Comparison of ENCODE assay signal across 8 mouse cellular contexts in the genomic region with DNA sequence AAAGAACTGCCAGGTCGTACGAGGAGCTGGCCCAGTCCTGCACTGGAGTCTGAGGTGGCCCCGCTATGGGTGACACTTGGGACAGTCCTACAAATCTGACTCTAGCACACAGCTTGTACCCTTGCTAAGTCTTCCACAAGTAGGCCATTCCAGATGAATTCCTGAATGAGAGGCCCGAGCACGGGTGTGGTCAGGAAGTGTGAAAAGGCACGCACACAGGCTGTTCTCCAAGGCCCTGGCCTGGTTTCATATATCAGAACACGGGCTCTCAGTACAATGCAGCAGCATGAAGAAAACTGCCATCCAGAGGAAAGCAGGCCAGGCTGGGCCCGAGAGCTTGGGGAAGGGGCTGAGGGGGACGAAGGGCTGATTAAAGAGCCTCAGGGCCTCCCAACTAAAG. TPM values are rescaled to one million over a fixed set of nuclear protein-coding genes. Genes with fewer than 3 reads are reported as not detected.
DNase-seq lines count a peak whose midpoint lies in the region; ATAC-seq and TF ChIP-seq lines count a peak whose summit lies in the region.

No protein-coding gene starts in this region.

- 0 out of 2 replicates have a peak overlapping the region, but pooled peaks have one; percentile 1 for H3K27ac ChIP-seq in brown adipose tissue, adult 24 weeks (replicated peaks; ENCODE audit: low read depth, low read length)
- peak overlapping the region; percentile 63; the same call in 1 of the 2 replicates for H3K27ac ChIP-seq in hindbrain, postnatal 0 days
- H3K27ac ChIP-seq in lung, embryonic 15.5 days: peak overlapping the region; percentile 78

- WGBS in hindbrain, postnatal 0 days: 45% methylated on average over 9 of the region's 9 CpGs
- 33% methylated on average over 9 of the region's 9 CpGs for WGBS in lung, embryonic 15.5 days

- no peaks in the 10 kb centered on the region for H3K9me3 ChIP-seq in hindbrain, postnatal 0 days (ENCODE audit: low read length)
- no peaks in the 10 kb centered on the region for H3K9me3 ChIP-seq in lung, embryonic 15.5 days

- H3K9ac ChIP-seq in hindbrain, postnatal 0 days (replicated peaks; ENCODE audit: low read length): no peak overlapping the region
- no peak overlapping the region for H3K9ac ChIP-seq in lung, embryonic 15.5 days

- no peaks in the 10 kb centered on the region for H3K27me3 ChIP-seq in hindbrain, postnatal 0 days (ENCODE audit: insufficient read depth, low read length)
- no peaks in the 10 kb centered on the region for H3K27me3 ChIP-seq in lung, embryonic 15.5 days

- H3K36me3 ChIP-seq in hindbrain, postnatal 0 days (ENCODE audit: insufficient read depth, low read length): no peaks in the 10 kb centered on the region
- H3K36me3 ChIP-seq in lung, embryonic 15.5 days: peaks cover 5% of the 10 kb centered on the region; the same call in 1 of the 2 replicates

- no peak for ATAC-seq in hindbrain, postnatal 0 days
- ATAC-seq in lung, embryonic 15.5 days (ENCODE audit: borderline replicate concordance, extremely low read depth, low FRiP score, low TSS enrichment): peak; percentile 40

- no peak overlapping the region for H3K4me2 ChIP-seq in hindbrain, postnatal 0 days (ENCODE audit: low read depth, low read length)
- no peak overlapping the region for H3K4me2 ChIP-seq in lung, embryonic 15.5 days

- H3K4me3 ChIP-seq in brown adipose tissue, adult 24 weeks (ENCODE audit: insufficient read depth, low read depth, low read length): no peak overlapping the region
- H3K4me3 ChIP-seq in hindbrain, postnatal 0 days (ENCODE audit: low read length): no peak overlapping the region
- no peak overlapping the region for H3K4me3 ChIP-seq in lung, embryonic 15.5 days

- no peak for TF ChIP-seq CTCF in hindbrain, postnatal 0 days (IDR thresholded peaks at IDR 0.05; ENCODE audit: low read depth)

- peak; percentile 49 for DNase-seq in adrenal gland, postnatal 14 days
- no peak for DNase-seq in adrenal gland, postnatal 4 days (ENCODE audit: low spot score in 2 of 2)
- no peak for DNase-seq in hindbrain, postnatal 0 days (ENCODE audit: low spot score)
- DNase-seq in spleen, adult 18-20 months: no peak
- DNase-seq in right cerebral cortex, postnatal 10 days (ENCODE audit: low spot score in 2 of 2): no peak
- DNase-seq in thymus, postnatal 36 days: no peak

- peaks cover 29% of the 10 kb centered on the region for H3K4me1 ChIP-seq in brown adipose tissue, adult 24 weeks (ENCODE audit: control insufficient read depth, insufficient read depth, insufficient read length, low read length)
- peaks cover 35% of the 10 kb centered on the region for H3K4me1 ChIP-seq in hindbrain, postnatal 0 days (ENCODE audit: insufficient read depth, low read length)
- peaks cover 66% of the 10 kb centered on the region for H3K4me1 ChIP-seq in lung, embryonic 15.5 days

RNA-seq across cellular contexts. Expression of a gene that starts 20.8 kb away (rescaled TPM):
- total RNA-seq in adrenal gland, postnatal 14 days (2021): 126 and 140 TPM in 2 replicates
- 100 to 1,000 TPM; 164 to 176 TPM for total RNA-seq in adrenal gland, postnatal 4 days (2021)
- 29.7 and 33.0 TPM in 2 replicates for polyA plus RNA-seq in brown adipose tissue, adult 24 weeks (2012; ENCODE audit: insufficient read depth, insufficient read length, missing spikeins)
- 181 and 192 TPM in 2 replicates for total RNA-seq in hindbrain, postnatal 0 days (2014; rRNA removed)
- polyA plus RNA-seq in hindbrain, postnatal 0 days (2015; fragmentation: Nextera tagmentation; extraction: Ambion mirVana): 175 and 193 TPM in 2 replicates
- 317 and 326 TPM in 2 replicates for polyA plus RNA-seq in lung, embryonic 15.5 days (2015; fragmentation: Nextera tagmentation; extraction: Ambion mirVana)

Comparison
In these comparisons a context has a peak if more than half of its experiments do, and no peak if none do; other contexts are left out.
1. H3K27ac ChIP-seq: peak in every context shown above with its lines; median percentile 78 in lung, embryonic 15.5 days; 63 in hindbrain, postnatal 0 days; 1 in brown adipose tissue, adult 24 weeks.